Comparison of ENCODE assay signal across 27 mouse cellular contexts in genomic region chr9:70915356-70915685, GRCm38 (mm10). TPM values are rescaled to one million over a fixed set of nuclear protein-coding genes. Genes with fewer than 3 reads are reported as not detected.
A peak's percentile ranks its signal among the peaks of the same experiment; 100 is the strongest.
DNase-seq lines count a peak whose midpoint lies in the region; ATAC-seq and TF ChIP-seq lines count a peak whose summit lies in the region.
"Had no signal": no experiment of that assay in that cellular context is flagged by ENCODE, and none has a peak within 500 bp of the region (broad histone marks: within the 10 kb centered on the region; RNA-seq: fewer than 3 reads in every experiment).

No protein-coding gene starts in this region.

- no peaks in the 10 kb centered on the region; the same call in 1 of the 2 replicates for H3K4me1 ChIP-seq in embryonic facial prominence, embryonic 14.5 days (ENCODE audit: control insufficient read depth, insufficient read depth, low read length)
- peaks cover 24% of the 10 kb centered on the region for H3K4me1 ChIP-seq in embryonic facial prominence, embryonic 10.5 days
- H3K4me1 ChIP-seq in liver, adult 2 months (ENCODE audit: control insufficient read depth, insufficient read depth, low read length) = peaks cover 41% of the 10 kb centered on the region
- peaks cover 40% of the 10 kb centered on the region for H3K4me1 ChIP-seq in liver, embryonic 11.5 days (replicated peaks; ENCODE audit: control insufficient read depth, insufficient read depth, low read length)
- H3K4me1 ChIP-seq in liver, postnatal 0 days (ENCODE audit: insufficient read depth) = peaks cover 50% of the 10 kb centered on the region
- H3K4me1 ChIP-seq: forebrain, embryonic 13.5 days had no signal

- H3K9me3 ChIP-seq in embryonic facial prominence, embryonic 14.5 days (ENCODE audit: control insufficient read depth, low read length) = no peaks in the 10 kb centered on the region
- H3K9me3 ChIP-seq in embryonic facial prominence, embryonic 10.5 days = no peaks in the 10 kb centered on the region
- H3K9me3 ChIP-seq in liver, embryonic 11.5 days (ENCODE audit: control insufficient read depth, low read length) = no peaks in the 10 kb centered on the region
- H3K9me3 ChIP-seq in liver, postnatal 0 days (ENCODE audit: low read length) = no peaks in the 10 kb centered on the region
- H3K9me3 ChIP-seq: forebrain, embryonic 13.5 days; heart, embryonic 15.5 days; hindbrain, embryonic 10.5 days; intestine, embryonic 15.5 days; kidney, embryonic 15.5 days; midbrain, embryonic 12.5 days had no signal

- no peak overlapping the region for H3K27ac ChIP-seq in embryonic facial prominence, embryonic 14.5 days (replicated peaks; ENCODE audit: low read depth, low read length)
- H3K27ac ChIP-seq in embryonic facial prominence, embryonic 10.5 days (replicated peaks) = no peak overlapping the region
- H3K27ac ChIP-seq in liver, adult 2 months (replicated peaks; ENCODE audit: insufficient read depth, low read depth, low read length) = no peak overlapping the region
- peak overlapping the region; percentile 65; the same call in 1 of the 2 replicates for H3K27ac ChIP-seq in liver, embryonic 11.5 days (ENCODE audit: low read depth, low read length)
- H3K27ac ChIP-seq in liver, postnatal 0 days (ENCODE audit: low read depth) = peak overlapping the region; percentile 53
- H3K27ac ChIP-seq: forebrain, embryonic 13.5 days; heart, embryonic 15.5 days; intestine, embryonic 15.5 days; kidney, embryonic 15.5 days; midbrain, embryonic 12.5 days; stomach, postnatal 0 days had no signal

- H3K4me2 ChIP-seq in embryonic facial prominence, embryonic 14.5 days (ENCODE audit: low read depth, low read length) = no peak overlapping the region
- no peak overlapping the region for H3K4me2 ChIP-seq in liver, embryonic 11.5 days
- no peak overlapping the region for H3K4me2 ChIP-seq in liver, postnatal 0 days (ENCODE audit: low read depth, low read length)
- H3K4me2 ChIP-seq: forebrain, embryonic 13.5 days; heart, embryonic 15.5 days; intestine, embryonic 15.5 days; kidney, embryonic 15.5 days; midbrain, embryonic 12.5 days had no signal

- peaks cover 54% of the 10 kb centered on the region for H3K79me2 ChIP-seq in liver, adult 2 months (ENCODE audit: control insufficient read depth, insufficient read depth, low read length)

- no peaks in the 10 kb centered on the region for H3K27me3 ChIP-seq in embryonic facial prominence, embryonic 14.5 days (replicated peaks; ENCODE audit: control insufficient read depth, insufficient read depth, low read length)
- H3K27me3 ChIP-seq in embryonic facial prominence, embryonic 10.5 days (replicated peaks; ENCODE audit: low read depth, poor library complexity, severe bottlenecking) = no peaks in the 10 kb centered on the region
- no peaks in the 10 kb centered on the region for H3K27me3 ChIP-seq in liver, adult 2 months (ENCODE audit: control insufficient read depth, insufficient read depth, low read length)
- H3K27me3 ChIP-seq in liver, embryonic 11.5 days (replicated peaks; ENCODE audit: control insufficient read depth, insufficient read depth, low read length) = no peaks in the 10 kb centered on the region
- H3K27me3 ChIP-seq in liver, postnatal 0 days (ENCODE audit: insufficient read depth, low read length) = no peaks in the 10 kb centered on the region
- H3K27me3 ChIP-seq: forebrain, embryonic 13.5 days; heart, embryonic 15.5 days; intestine, embryonic 15.5 days; kidney, embryonic 15.5 days; midbrain, embryonic 12.5 days; Patski had no signal

- H3K9ac ChIP-seq in embryonic facial prominence, embryonic 14.5 days (ENCODE audit: low read depth, low read length) = no peak overlapping the region
- H3K9ac ChIP-seq in liver, adult 2 months (ENCODE audit: low read depth, low read length) = no peak overlapping the region
- H3K9ac ChIP-seq in liver, embryonic 11.5 days (ENCODE audit: low read depth, low read length) = peak overlapping the region; percentile 31; the same call in 1 of the 2 replicates
- H3K9ac ChIP-seq in liver, postnatal 0 days (replicated peaks) = peak overlapping the region; percentile 7; the same call in 1 of the 2 replicates
- H3K9ac ChIP-seq: forebrain, embryonic 13.5 days; heart, embryonic 15.5 days; intestine, embryonic 15.5 days; kidney, embryonic 15.5 days; midbrain, embryonic 12.5 days had no signal

- DNase-seq in embryonic facial prominence, embryonic 14.5 days (ENCODE audit: low spot score) = no peak
- DNase-seq in embryonic facial prominence, embryonic 10.5 days (ENCODE audit: low spot score) = no peak
- peak; percentile 59 for DNase-seq in liver, adult 2 months (ENCODE audit: extremely low read depth, low read depth, low spot score)
- no peak for DNase-seq in liver
- DNase-seq in liver, embryonic 11.5 days (ENCODE audit: low spot score) = no peak
- DNase-seq in liver, postnatal 0 days = no peak
- no peak for DNase-seq in kidney, postnatal 14 days
- DNase-seq in frontal cortex, adult 2 months (ENCODE audit: extremely low spot score in 1 of 2, low spot score in 1 of 2) = no peak
- DNase-seq: adrenal gland, postnatal 25 days; cerebellum, adult 11 months; cerebellum, adult 9-11 months; kidney, postnatal 4 days; right cerebral cortex, postnatal 14 days had no signal

- no peak for TF ChIP-seq POLR2A in liver, adult 2 months (IDR thresholded peaks at IDR 0.05; ENCODE audit: extremely low read depth, insufficient read depth, low read length)

- no peak for TF ChIP-seq EP300 in liver, postnatal 0 days (IDR thresholded peaks at IDR 0.05; ENCODE audit: low read depth)

- H3K36me3 ChIP-seq in embryonic facial prominence, embryonic 14.5 days (ENCODE audit: control insufficient read depth, insufficient read depth, low read length) = no peaks in the 10 kb centered on the region
- H3K36me3 ChIP-seq in embryonic facial prominence, embryonic 10.5 days (replicated peaks) = no peaks in the 10 kb centered on the region
- H3K36me3 ChIP-seq in liver, adult 2 months (ENCODE audit: control insufficient read depth, insufficient read depth, low read length) = 0 out of 2 replicates have a peak, but pooled peaks cover 4% of the 10 kb centered on the region
- H3K36me3 ChIP-seq in liver, embryonic 11.5 days (ENCODE audit: control insufficient read depth, insufficient read depth, low read length) = no peaks in the 10 kb centered on the region
- no peaks in the 10 kb centered on the region for H3K36me3 ChIP-seq in liver, postnatal 0 days (replicated peaks; ENCODE audit: insufficient read depth, low read length)
- H3K36me3 ChIP-seq: heart, embryonic 15.5 days; hindbrain, embryonic 10.5 days; intestine, embryonic 15.5 days; kidney, embryonic 15.5 days; midbrain, embryonic 12.5 days had no signal

- no peak overlapping the region for H3K4me3 ChIP-seq in embryonic facial prominence, embryonic 14.5 days (ENCODE audit: low read depth, low read length)
- no peak overlapping the region for H3K4me3 ChIP-seq in embryonic facial prominence, embryonic 10.5 days
- H3K4me3 ChIP-seq in liver, adult 2 months (ENCODE audit: insufficient read depth, low read depth, low read length) = no peak overlapping the region
- no peak overlapping the region for H3K4me3 ChIP-seq in liver, embryonic 11.5 days (ENCODE audit: low read depth, low read length)
- H3K4me3 ChIP-seq in liver, postnatal 0 days (ENCODE audit: low read depth, low read length) = no peak overlapping the region
- H3K4me3 ChIP-seq: forebrain, embryonic 13.5 days; heart, embryonic 15.5 days; hindbrain, embryonic 10.5 days; intestine, embryonic 15.5 days; kidney, embryonic 15.5 days; midbrain, embryonic 12.5 days had no signal

- ATAC-seq in embryonic facial prominence, embryonic 14.5 days (ENCODE audit: low read depth) = 0 out of 2 replicates have a peak, but pooled peaks have one; percentile 24
- ATAC-seq in liver, embryonic 11.5 days (replicated peaks; ENCODE audit: low FRiP score) = no peak
- ATAC-seq in liver, postnatal 0 days = no peak
- ATAC-seq: CD4-positive, CD25-positive, alpha-beta regulatory T cell, adult 4 months; forebrain, embryonic 13.5 days; hindbrain, embryonic 16.5 days; Patski had no signal

- no peak for TF ChIP-seq CTCF in liver, adult 2 months (IDR thresholded peaks at IDR 0.05; ENCODE audit: low read depth, low read length)
- TF ChIP-seq CTCF in liver, postnatal 0 days (IDR thresholded peaks at IDR 0.05; ENCODE audit: low read depth) = no peak

- 57% methylated on average over 2 of the region's 2 CpGs for WGBS in embryonic facial prominence, embryonic 14.5 days
- WGBS in embryonic facial prominence, embryonic 10.5 days = 86% methylated on average over 2 of the region's 2 CpGs
- WGBS in liver, adult 2 months = 38% methylated on average over 2 of the region's 2 CpGs
- WGBS in liver, embryonic 11.5 days = 76% methylated on average over 2 of the region's 2 CpGs
- 73% methylated on average over 2 of the region's 2 CpGs for WGBS in liver, postnatal 0 days (ENCODE audit: insufficient replicate concordance)

RNA-seq across cellular contexts. Expression of gene Lipc, which starts 36.7 kb away (rescaled TPM):
- 0.46 and 0.79 TPM in 2 replicates for polyA plus RNA-seq in embryonic facial prominence, embryonic 14.5 days (2014; fragmentation: Nextera tagmentation; extraction: Ambion mirVana)
- polyA plus RNA-seq in embryonic facial prominence, embryonic 10.5 days (2016; fragmentation: Nextera tagmentation; extraction: Ambion mirVana) = not detected in 2 replicates
- 232 and 384 TPM in 2 replicates for total RNA-seq in liver, adult 2 months (2014; rRNA removed)
- 204 and 210 TPM in 2 replicates for polyA plus RNA-seq in liver, adult 2 months (2012; rRNA removed)
- polyA plus RNA-seq in liver, embryonic 11.5 days (2014; fragmentation: Nextera tagmentation; extraction: Ambion mirVana) = 15.0 and 16.7 TPM in 2 replicates
- 104 and 108 TPM in 2 replicates for polyA plus RNA-seq in liver, postnatal 0 days (2015; fragmentation: Nextera tagmentation; extraction: Ambion mirVana)
- 0.32 and 0.58 TPM in 2 replicates for polyA plus RNA-seq in frontal cortex, adult 2 months (2012; rRNA removed)
- total RNA-seq: adrenal gland, postnatal 25 days; gastrocnemius, adult 8-10 months; granulocyte monocyte progenitor cell, adult 5-6 weeks; left cerebral cortex, adult 18-20 months had no signal
- polyA plus RNA-seq: CD4-positive, CD25-positive, alpha-beta regulatory T cell, adult 4 months; embryonic facial prominence, embryonic 11.5 days; forebrain, embryonic 13.5 days; hindbrain, embryonic 10.5 days; midbrain, embryonic 12.5 days had no signal

Comparison
In these comparisons a context has a peak if more than half of its experiments do, and no peak if none do; other contexts are left out.
1. H3K27ac ChIP-seq: peak in liver, embryonic 11.5 days (single experiment) and liver, postnatal 0 days (single experiment); none in embryonic facial prominence, embryonic 14.5 days (single experiment), embryonic facial prominence, embryonic 10.5 days (single experiment) and liver, adult 2 months (single experiment).
2. H3K9ac ChIP-seq: peak in liver, embryonic 11.5 days (single experiment) and liver, postnatal 0 days (single experiment); none in embryonic facial prominence, embryonic 14.5 days (single experiment) and liver, adult 2 months (single experiment).